Mouse (Mus musculus): Measurements from ENCODE around the gene Cacng2.
"Not testable (repeated sequence)": the region's sequence is repeated elsewhere in the genome, so short reads cannot be mapped to it uniquely, and the experiment has no call there.

Gene Cacng2

GRCm38 (mm10) chr15:78014046-78014445, 105.8 kb downstream of the Cacng2 start:
- no peak for DNase-seq (ENCODE audit: low spot score in 2 of 2)

- not testable (repeated sequence) for DNase-seq (ENCODE audit: low spot score in 2 of 2)
Measured at GRCm38 (mm10) chr15:78008206-78008605, 111.6 kb downstream of the Cacng2 start.

- DNase-seq (ENCODE audit: low spot score in 2 of 2) = no peak
Measured at GRCm38 (mm10) chr15:78003929-78004328, 115.9 kb downstream of the Cacng2 start.

GRCm38 (mm10) chr15:78001400-78001799, 118.4 kb downstream of the Cacng2 start:
- DNase-seq (ENCODE audit: low spot score in 2 of 2) = no peak

- peak in 1 of 2 experiments; percentile 57 for DNase-seq (ENCODE audit: low spot score in 2 of 2)
Measured at GRCm38 (mm10) chr15:77988541-77988940, 131.3 kb downstream of the Cacng2 start.

- DNase-seq (ENCODE audit: low spot score in 2 of 2) = no peak
Measured at GRCm38 (mm10) chr15:77983391-77983790, 136.4 kb downstream of the Cacng2 start.

- DNase-seq (ENCODE audit: low spot score in 2 of 2) = peak; percentile 90 to 93
Measured at GRCm38 (mm10) chr15:77982195-77982939, 137.5 kb downstream of the Cacng2 start.

GRCm38 (mm10) chr15:77981181-77981680, 138.6 kb downstream of the Cacng2 start:
- DNase-seq (ENCODE audit: low spot score in 2 of 2) = no peak

- no peak for DNase-seq (ENCODE audit: low spot score in 2 of 2)
Measured at GRCm38 (mm10) chr15:77979427-77979865, 140.4 kb downstream of the Cacng2 start.

- no peak for DNase-seq (ENCODE audit: low spot score in 2 of 2)
Measured at GRCm38 (mm10) chr15:77977663-77978062, 142.2 kb downstream of the Cacng2 start.

- DNase-seq (ENCODE audit: low spot score in 2 of 2) = no peak
Measured at GRCm38 (mm10) chr15:77974165-77974841, 145.5 kb downstream of the Cacng2 start.

GRCm38 (mm10) chr15:77970470-77971292, 149.1 kb downstream of the Cacng2 start, which contains the start of gene Eif3d:
Eif3d (minus strand) TSS chr15:77970813.
- DNase-seq (ENCODE audit: low spot score in 2 of 2) = peak; percentile 96 to 98

- no peak for DNase-seq (ENCODE audit: low spot score in 2 of 2)
Measured at GRCm38 (mm10) chr15:77969940-77970469, 149.8 kb downstream of the Cacng2 start.

GRCm38 (mm10) chr15:77965117-77965528, 154.7 kb downstream of the Cacng2 start:
- no peak for DNase-seq (ENCODE audit: low spot score in 2 of 2)

- DNase-seq (ENCODE audit: low spot score in 2 of 2) = no peak
Measured at GRCm38 (mm10) chr15:77962447-77962846, 157.4 kb downstream of the Cacng2 start.

- no peak for DNase-seq (ENCODE audit: low spot score in 2 of 2)
Measured at GRCm38 (mm10) chr15:77960693-77961092, 159.1 kb downstream of the Cacng2 start.

GRCm38 (mm10) chr15:77958071-77958470, 161.8 kb downstream of the Cacng2 start:
- DNase-seq (ENCODE audit: low spot score in 2 of 2) = no peak

- DNase-seq (ENCODE audit: low spot score in 2 of 2) = no peak
Measured at GRCm38 (mm10) chr15:77957625-77958024, 162.2 kb downstream of the Cacng2 start.

GRCm38 (mm10) chr15:77956404-77956901, 163.4 kb downstream of the Cacng2 start, which contains the start of gene Foxred2:
Foxred2 (minus strand) TSS chr15:77956722.
- peak; percentile 66 to 83 for DNase-seq (ENCODE audit: low spot score in 2 of 2)

GRCm38 (mm10) chr15:77955440-77956403, 164.1 kb downstream of the Cacng2 start:
- peak in 1 of 2 experiments; percentile 30 for DNase-seq (ENCODE audit: low spot score in 2 of 2)

Data from cerebellum, postnatal 4 days (tissue).